Mouse (Mus musculus) ES-Bruce4 (cell line): ENCODE data around the gene Krt6b. TPM values are rescaled to one million over a fixed set of nuclear protein-coding genes. Genes with fewer than 3 reads are reported as not detected.

Experiments
- H3K27ac ChIP-seq: 2 replicates; pipeline ENCODE4 v1.5.1; 2012; ENCODE audit warnings: low read length, inconsistent platforms; ENCODE audit not compliant: insufficient read depth
- H3K27me3 ChIP-seq: 2 replicates; pipeline ENCODE4 v1.6.1; 2012; ENCODE audit warnings: mild to moderate bottlenecking, low read length, inconsistent platforms; ENCODE audit not compliant: control insufficient read depth, poor library complexity, insufficient read depth, severe bottlenecking
- H3K36me3 ChIP-seq: 2 replicates; pipeline ENCODE4 v1.6.1; 2012; ENCODE audit warnings: inconsistent platforms, mild to moderate bottlenecking, low read length, moderate library complexity; ENCODE audit not compliant: control insufficient read depth, poor library complexity, insufficient read depth, severe bottlenecking
- H3K4me1 ChIP-seq: one replicate; pipeline ENCODE4 v1.8.1; 2011; ENCODE audit warnings: low read length; ENCODE audit not compliant: control insufficient read depth, insufficient read depth
- H3K4me3 ChIP-seq: 2 replicates; pipeline ENCODE4 v1.5.1; 2011; ENCODE audit warnings: low read depth, mild to moderate bottlenecking, low read length
- H3K9ac ChIP-seq: 2 replicates; pipeline ENCODE4 v1.6.1; 2012; ENCODE audit warnings: low read depth, mild to moderate bottlenecking, inconsistent platforms; ENCODE audit not compliant: poor library complexity, severe bottlenecking
- H3K9me3 ChIP-seq: replicated peaks from 2 replicates; pipeline ENCODE4 v1.6.1; 2012; ENCODE audit warnings: mild to moderate bottlenecking, low read length, inconsistent platforms; ENCODE audit not compliant: control insufficient read depth, poor library complexity, insufficient read depth, severe bottlenecking
- CTCF ChIP-seq: IDR thresholded peaks from one replicate; pipeline ENCODE4 v1.8.1; 2011; ENCODE audit warnings: low read depth, low read length
- EP300 ChIP-seq: IDR thresholded peaks from 2 replicates; pipeline ENCODE4 v1.6.1; 2011; ENCODE audit warnings: low read depth, low read length; ENCODE audit not compliant: insufficient read depth
- POLR2A ChIP-seq: IDR thresholded peaks from one replicate; pipeline ENCODE4 v1.8.1; 2011; ENCODE audit warnings: low read length; ENCODE audit not compliant: insufficient read depth
- polyA plus RNA-seq: library from polyadenylated mRNA; stranded (reverse); fragments of >200 nt; gene quantifications from 2 replicates; pipeline ENCODE4 v1.2.4, GENCODE M21; 2011; ENCODE audit warnings: low read depth; ENCODE audit not compliant: missing spikeins, insufficient read depth, insufficient read length

Krt6b gene
- not detected in 2 replicates for polyA plus RNA-seq

- no peaks in the 10 kb centered on the region; the same call in 1 of the 2 replicates for H3K9me3 ChIP-seq
- H3K4me3 ChIP-seq, result no peak within 1 kb of the TSS
- H3K4me1 ChIP-seq, result no peaks in the 10 kb centered on the region
- TF ChIP-seq EP300 (no peak), CTCF (no peak)
- H3K9ac ChIP-seq, result no peak within 1 kb of the TSS
- H3K36me3 ChIP-seq, result no peaks in the 10 kb centered on the region
- H3K27ac ChIP-seq, result no peak within 1 kb of the TSS
- H3K27me3 ChIP-seq, result no peaks in the 10 kb centered on the region
Observed at GRCm38 (mm10) chr15:101680187-101680586, at the start of gene Krt6b. Gene Krt6b (minus strand): TSS chr15:101680287.

GRCm38 (mm10) chr15:101724686-101725085 is 44.6 kb upstream of the Krt6b start:
- Histone ChIP-seq H3K4me3 (no peak overlapping the region), H3K9me3 (no peaks in the 10 kb centered on the region), H3K27me3 (no peaks in the 10 kb centered on the region), H3K36me3 (no peaks in the 10 kb centered on the region), H3K9ac (no peak overlapping the region), H3K4me1 (no peaks in the 10 kb centered on the region), H3K27ac (no peak overlapping the region)
- TF ChIP-seq POLR2A, result no peak

- Histone ChIP-seq H3K9ac (no peak overlapping the region), H3K4me3 (no peak overlapping the region), H3K27me3 (no peaks in the 10 kb centered on the region), H3K9me3 (no peaks in the 10 kb centered on the region), H3K27ac (no peak overlapping the region), H3K36me3 (no peaks in the 10 kb centered on the region), H3K4me1 (no peaks in the 10 kb centered on the region)
- TF ChIP-seq CTCF, result no peak
- no peak for TF ChIP-seq EP300
- TF ChIP-seq POLR2A, result no peak
Observed at GRCm38 (mm10) chr15:101715831-101716230, 35.7 kb upstream of the Krt6b start.

- H3K4me1 ChIP-seq, result no peaks in the 10 kb centered on the region
- no peak overlapping the region for H3K4me3 ChIP-seq
- no peaks in the 10 kb centered on the region for H3K9me3 ChIP-seq
- H3K36me3 ChIP-seq, result no peaks in the 10 kb centered on the region
- H3K9ac ChIP-seq, result no peak overlapping the region
- no peaks in the 10 kb centered on the region for H3K27me3 ChIP-seq
- TF ChIP-seq POLR2A (no peak), CTCF (no peak), EP300 (no peak)
- H3K27ac ChIP-seq, result no peak overlapping the region
Observed at GRCm38 (mm10) chr15:101714356-101714755, 34.3 kb upstream of the Krt6b start.

GRCm38 (mm10) chr15:101713731-101714130 is 33.6 kb upstream of the Krt6b start:
- Histone ChIP-seq H3K9ac (no peak overlapping the region), H3K4me3 (no peak overlapping the region), H3K9me3 (no peaks in the 10 kb centered on the region), H3K27ac (no peak overlapping the region), H3K4me1 (no peaks in the 10 kb centered on the region), H3K36me3 (no peaks in the 10 kb centered on the region), H3K27me3 (no peaks in the 10 kb centered on the region)
- no peak for TF ChIP-seq POLR2A
- no peak for TF ChIP-seq CTCF
- no peak for TF ChIP-seq EP300

GRCm38 (mm10) chr15:101712720-101713119 is 32.6 kb upstream of the Krt6b start, which contains the start of gene Krt5:
Gene Krt5 (minus strand): TSS chr15:101712898.
- Histone ChIP-seq H3K9ac (no peak within 1 kb of the TSS), H3K36me3 (no peaks in the 10 kb centered on the region), H3K27ac (no peak within 1 kb of the TSS), H3K27me3 (no peaks in the 10 kb centered on the region), H3K4me3 (no peak within 1 kb of the TSS), H3K4me1 (no peaks in the 10 kb centered on the region), H3K9me3 (no peaks in the 10 kb centered on the region)
- TF ChIP-seq CTCF, result no peak
- no peak for TF ChIP-seq EP300
- TF ChIP-seq POLR2A, result no peak
